Mouse (Mus musculus) T-cell, adult 2 months (primary cell): ENCODE results near the gene Lrrc37a.
"Not testable (repeated sequence)": the region's sequence is repeated elsewhere in the genome, so short reads cannot be mapped to it uniquely, and the experiment has no call there.

ENCODE experiments used
- DNase-seq: peaks from one replicate; pipeline ENCODE4 v3.0.0; 2022; ENCODE audit warnings: low spot score

Lrrc37a gene

DNA sequence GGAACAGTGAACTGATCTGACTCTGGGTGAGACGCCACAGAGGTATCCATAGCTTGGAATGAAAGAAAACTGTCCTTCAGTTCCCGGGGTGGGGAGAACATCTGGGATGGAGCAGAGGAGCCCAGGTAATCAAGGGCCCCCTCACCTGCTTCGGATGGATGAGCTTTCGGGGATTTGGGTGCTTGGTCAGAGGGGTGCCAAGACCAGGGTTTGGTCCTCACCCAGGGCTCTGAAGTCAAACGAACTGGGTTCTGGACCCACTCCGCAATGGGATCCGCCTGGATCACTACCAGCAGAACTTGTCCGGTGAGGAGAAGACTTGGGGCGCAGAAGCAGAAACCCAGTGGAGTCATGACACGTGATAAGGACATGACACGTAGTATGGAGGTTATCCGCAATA lies at the start of gene Lrrc37a:
Gene Lrrc37a (minus strand): TSS at position 101 of the 400 bp plus-strand sequence.
- no peak for DNase-seq

DNA sequence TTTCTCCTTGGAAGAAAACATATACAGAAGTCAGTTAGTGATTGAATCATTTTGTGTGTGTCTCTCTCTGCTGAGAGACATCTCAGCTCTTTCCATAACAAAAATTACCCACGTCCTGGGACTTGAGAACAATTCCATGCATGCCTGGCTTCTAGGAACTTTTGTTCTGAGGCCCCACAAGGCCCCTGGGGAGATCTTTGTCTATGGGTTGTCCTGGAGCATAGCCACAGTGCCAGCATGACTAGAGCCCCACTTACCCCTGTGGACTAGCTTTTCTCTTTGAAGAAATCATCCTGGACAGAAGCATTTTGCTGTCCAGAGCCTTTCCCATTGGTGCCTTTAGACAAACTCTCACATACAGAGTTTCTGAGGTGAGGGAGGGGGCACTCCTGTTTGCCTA lies 30.6 kb upstream of the Lrrc37a start:
- not testable (repeated sequence) for DNase-seq

DNA sequence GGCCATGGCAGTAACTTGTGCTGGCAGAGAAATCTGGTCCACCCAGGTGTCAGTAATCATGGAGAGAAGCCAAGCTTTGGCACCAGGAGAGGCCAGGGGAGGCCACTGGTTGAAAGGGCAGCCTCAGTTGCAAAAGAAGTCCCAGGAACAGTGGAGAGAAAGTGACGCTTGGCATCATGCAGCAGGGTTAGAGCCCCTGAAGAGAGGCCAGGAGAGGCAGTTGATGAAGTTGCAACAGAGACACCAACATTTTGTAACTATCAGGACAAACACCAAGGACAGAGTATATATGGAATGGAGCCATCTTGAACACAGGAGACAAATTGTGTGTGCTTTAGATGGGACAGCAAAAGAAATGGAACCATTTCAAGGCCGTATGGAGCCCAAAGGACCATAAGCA lies 7.7 kb upstream of the Lrrc37a start:
- DNase-seq: no peak

DNA sequence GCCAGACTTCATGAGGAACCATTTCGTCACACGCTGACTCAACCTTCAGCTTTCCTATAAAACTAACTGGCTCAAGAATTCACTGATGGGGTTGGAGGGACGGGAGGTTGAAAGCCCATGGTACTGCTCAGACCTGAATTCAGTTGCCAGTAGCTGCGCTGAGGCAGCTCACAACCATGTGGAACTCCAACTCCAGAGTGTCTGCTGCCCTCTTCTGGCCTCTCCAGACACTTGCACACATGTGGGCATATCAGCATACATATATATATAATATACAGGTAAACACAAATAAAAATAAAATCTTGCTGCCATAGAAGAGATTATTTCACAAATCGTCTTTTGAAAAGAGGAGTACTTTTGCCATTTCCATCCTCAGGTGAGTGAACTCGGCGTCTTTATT lies 40.0 kb downstream of the Lrrc37a start:
- DNase-seq: peak; percentile 4

DNA sequence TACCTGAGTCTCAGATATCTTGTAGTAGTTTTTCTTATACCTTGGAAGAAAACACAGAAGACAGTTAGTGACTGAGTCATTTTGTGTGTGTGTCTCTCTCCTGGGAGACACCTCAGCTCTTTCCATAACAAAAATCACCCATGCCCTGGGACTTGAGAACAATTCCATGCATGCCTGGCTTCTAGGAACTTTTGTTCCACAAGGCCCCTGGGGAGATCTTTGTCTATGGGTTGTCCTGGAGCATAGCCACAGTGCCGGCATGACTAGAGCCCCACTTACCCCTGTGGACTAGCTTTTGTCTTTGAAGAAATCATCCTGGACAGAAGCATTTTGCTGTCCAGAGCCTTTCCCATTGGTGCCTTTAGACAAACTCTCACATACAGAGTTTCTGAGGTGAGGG lies 53.3 kb downstream of the Lrrc37a start:
- not testable (repeated sequence) for DNase-seq

DNA sequence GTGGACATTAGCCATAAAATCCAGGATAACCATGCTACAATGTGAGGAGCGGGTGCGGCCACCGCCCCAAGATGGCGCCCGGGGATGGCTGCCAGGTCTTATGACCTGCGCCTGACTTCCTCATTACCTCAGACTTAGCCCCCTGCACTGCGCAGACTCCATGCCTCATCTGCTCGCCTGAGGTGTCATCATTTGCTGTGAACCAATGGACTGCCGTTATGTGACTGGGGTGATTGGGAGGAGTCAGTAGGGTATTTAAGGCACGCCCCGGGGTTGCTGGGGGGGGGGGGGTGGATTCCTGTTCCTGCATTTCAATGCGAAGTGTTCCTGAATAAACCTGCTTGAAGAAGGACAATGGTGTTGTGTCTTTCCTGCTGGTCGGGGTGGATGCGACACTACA lies 54.7 kb downstream of the Lrrc37a start:
- not testable (repeated sequence) for DNase-seq

DNA sequence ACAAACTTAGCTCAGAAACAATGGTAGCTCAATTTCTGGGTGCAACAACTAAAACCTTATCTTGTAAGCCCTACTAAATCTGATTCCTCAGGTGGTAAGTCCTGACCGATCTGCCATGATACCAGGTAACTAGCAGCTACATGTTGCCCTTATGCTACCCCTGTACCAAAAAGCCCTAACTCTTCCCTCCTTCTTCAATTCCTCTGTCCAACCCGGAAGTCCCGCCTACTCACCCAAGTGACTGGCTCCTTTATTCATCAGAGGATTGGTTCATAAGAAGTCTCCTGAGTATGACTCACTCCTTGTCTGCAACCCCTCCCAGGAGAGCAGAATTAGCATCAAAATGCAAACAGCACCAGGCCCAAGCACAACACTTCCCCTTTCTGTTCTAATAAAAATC lies 60.7 kb downstream of the Lrrc37a start:
- DNase-seq: no peak

DNA sequence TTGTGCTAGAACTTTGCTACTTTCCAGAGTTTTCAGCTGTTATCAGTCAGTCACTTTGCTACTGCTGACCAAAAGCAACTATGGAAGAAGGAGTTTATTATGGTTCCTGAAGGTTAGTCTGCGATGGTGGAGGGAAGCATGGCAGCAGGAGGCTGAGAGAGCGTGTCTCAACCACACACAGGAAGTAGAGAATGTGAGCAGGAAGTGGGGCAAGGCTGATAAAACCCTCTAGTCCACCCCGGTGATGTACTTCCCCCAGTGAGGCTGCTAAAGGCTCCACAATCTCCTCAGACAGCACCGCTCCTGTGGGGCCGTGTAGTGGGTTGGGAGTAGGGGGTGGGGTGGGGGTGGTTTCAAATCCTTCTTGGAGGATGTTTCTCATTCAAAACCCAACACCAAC lies 68.1 kb downstream of the Lrrc37a start:
- peak; percentile 12 for DNase-seq

DNA sequence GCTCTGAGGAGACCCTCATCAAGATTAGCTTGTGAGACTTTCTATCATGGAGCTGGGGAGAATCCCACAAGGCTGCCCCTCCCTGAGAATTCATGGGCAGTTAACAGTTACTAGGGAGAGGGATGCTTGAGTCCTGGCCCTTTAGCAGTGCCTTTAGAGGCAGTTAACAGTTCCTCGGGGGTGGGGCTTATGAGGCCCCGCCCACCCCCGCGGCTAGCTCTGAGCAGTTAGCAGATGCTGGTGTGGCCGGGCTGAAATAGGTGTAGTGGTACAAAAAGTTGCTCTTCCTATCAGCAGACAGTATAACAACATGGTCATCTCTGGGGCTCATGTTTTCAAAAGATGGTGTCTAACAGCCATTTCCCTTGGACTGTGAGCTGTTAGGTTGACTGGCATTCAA lies 79.4 kb downstream of the Lrrc37a start:
- DNase-seq: no peak

DNA sequence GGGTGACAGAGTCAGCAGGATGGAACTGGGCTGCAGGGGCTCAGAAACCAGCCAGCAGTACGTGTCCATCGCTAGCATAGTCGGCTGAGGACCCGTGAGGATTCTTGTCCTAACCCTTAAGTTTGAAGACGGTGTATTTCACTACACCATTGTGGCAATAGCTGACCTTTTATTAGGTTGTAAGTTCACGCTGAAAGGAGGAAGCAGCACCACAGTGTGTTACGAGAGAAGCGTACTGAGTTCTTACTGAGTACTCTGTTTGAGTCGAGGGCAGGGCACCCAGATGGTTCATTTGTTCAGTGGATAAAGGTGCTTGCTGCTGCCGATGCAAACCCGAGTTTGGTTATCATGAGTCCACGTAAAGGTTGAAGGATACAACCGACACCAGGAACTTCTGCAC lies 84.7 kb downstream of the Lrrc37a start:
- DNase-seq: no peak

DNA sequence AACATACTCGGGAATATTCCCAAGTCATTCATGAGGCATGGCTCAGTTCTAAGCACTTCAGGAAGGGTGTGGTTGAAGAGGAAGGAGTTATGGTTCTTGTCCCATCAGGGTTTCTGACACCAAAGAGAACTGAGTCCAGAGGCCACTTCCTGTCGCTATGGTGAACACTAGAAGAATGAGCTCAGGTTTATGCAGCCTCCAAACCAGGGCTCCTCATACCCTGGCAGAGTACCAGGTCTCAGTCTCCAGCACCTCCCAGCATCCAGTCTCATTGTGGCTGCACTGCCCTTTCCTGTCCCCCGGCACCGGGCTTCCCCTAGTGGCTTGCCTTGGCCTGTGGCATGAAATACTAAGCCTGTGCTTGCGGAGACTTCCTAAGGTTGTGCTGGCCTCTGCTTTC lies 85.2 kb downstream of the Lrrc37a start:
- DNase-seq: peak; percentile 18

DNA sequence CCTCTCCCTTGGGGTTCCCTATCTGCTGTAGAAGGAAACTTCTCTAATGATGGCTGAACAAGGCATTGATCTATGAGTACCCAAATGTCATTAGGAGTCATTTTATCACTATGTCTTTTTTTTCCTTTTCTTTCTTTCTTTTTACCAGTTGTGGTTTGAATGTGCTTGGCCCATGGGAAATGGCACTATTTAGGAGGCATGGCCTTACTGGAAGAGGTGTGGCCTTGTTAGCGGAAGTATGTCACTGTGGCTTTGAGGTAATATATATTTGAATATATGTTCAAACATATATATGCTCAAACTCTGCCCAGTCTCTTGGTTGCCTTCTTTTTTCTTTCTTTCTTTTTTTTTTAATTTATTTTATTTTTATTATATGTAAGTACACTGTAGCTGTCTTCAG lies 90.9 kb downstream of the Lrrc37a start:
- no peak for DNase-seq

DNA sequence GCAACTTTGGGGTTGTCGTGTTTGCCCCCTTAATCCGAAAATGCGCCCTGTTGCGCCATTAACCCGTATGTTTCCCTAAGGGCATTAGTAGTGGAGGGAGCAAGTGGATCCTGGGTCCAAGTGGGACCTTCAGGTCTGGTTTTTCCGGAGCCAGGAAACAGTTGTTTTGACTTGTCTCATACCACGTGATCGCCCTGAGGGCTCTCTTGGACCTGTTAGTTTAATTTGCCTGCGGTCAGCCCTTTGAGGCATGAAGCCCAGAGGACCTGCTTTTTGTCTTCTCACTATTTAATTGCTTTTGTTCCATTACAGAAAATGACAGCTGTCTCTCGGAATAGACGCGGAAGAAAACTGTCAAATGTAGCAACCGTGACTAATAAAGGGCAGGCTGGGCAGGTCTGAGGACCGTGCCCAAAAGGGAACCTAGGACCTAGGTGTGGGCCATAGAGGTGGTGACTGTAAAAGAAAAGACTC lies 91.4 kb downstream of the Lrrc37a start:
- peak; percentile 21 for DNase-seq

DNA sequence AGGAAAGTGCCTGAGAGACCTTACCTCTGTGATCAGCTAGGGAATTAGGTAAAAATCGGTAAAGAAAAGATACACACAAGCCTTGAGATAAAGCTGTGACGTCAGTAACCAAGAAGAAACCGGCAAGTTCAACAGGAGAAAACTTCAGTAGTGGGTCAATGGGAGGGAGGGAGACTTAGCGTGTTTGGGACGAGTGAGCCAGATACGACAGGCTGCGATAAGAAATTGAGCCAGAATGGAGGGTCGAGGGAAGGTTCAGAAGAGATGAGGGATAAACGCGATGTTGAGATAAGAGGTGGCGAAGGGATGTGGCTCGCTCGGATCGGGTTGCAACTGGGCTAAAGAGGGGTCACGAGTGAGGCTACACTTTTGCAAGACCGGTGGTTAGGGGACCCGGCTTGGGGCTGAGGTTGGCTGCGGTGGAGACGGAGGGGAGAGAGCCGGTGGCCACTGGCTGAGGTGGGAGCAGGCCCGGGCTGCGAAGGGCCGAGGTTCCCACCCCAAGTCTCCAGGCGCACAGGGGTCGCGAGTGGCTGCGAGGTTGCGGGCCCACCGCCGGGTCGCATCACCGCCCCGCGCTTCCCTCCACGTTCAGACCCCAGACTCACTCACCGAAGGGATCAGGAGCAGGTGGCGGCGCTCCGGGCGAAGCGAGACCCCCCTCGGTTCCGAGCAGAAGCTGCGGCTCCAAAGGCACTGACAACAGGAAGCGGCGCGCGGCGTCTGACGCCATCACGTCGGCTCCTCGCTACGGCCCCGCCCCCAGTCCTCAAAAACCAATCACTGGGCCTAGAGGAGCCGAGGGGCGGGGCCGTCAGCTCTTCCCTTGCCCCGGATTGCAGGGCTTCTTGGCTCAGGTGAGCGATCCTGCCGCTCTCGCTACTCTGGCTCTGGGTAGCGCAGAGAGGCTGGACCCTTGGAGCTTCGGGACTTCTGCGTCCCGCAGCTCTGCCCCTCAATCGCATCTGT lies 92.1 kb downstream of the Lrrc37a start, which contains the start of gene Plekhm1:
Gene Plekhm1 (minus strand): TSS at position 707 of the 969 bp plus-strand sequence.
- peak; percentile 97 for DNase-seq

DNA sequence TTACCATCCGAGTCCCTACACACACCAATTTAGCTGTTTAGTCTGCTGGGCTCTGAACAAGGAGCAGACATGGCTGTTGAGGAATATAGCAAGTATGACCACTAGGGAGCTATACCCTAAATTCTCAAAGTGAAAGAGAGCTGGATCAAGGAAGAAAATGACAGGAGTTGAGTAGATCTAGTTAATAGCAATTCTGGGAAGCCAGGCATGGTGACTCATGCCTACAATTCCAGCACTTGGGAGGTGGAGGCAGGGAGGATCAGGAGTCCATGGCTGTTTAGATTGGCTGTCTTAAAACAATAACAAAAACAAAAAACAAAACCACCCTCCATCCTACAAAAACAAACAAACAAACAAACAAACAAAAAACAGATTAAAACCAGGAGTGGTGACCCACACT lies 93.1 kb downstream of the Lrrc37a start:
- no peak for DNase-seq

DNA sequence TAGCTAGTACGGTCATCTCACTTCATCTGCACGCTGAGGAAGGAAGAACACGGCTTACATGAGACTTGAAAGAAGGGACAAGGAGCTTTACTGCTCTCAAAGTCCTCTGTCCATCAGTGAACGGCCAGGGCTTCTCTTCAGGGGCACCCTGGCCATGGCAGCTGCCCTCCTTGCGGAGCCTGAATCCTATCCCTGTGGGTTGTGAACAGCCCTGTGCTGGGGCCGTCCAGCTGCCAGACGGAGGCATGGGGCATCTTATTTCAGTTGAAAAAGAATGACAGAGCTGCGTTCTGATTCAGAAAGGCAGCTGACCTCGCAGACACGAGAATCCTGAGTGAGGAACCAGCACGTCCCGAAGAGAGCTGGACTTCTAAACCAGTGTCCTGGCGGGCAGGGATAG lies 95.5 kb downstream of the Lrrc37a start:
- DNase-seq: no peak

DNA sequence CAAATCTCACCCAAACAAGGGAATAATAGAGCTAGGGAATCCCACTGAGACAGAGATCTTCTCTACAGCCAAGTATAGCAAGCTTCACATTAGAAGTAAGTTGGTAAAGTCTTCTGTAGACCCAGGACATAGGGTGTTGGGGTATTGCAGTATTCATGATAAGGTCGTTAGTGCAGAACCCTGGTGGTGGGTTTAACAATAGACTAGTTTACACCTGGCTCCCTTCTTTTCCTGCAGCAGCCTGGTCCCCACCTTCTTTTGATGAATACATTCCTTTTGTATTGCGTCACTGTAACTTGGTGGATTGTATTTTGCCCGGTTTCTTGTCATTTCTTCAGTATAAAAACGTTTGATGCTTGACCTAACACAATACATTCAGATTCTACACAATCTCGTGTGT lies 97.3 kb downstream of the Lrrc37a start:
- not testable (repeated sequence) for DNase-seq

DNA sequence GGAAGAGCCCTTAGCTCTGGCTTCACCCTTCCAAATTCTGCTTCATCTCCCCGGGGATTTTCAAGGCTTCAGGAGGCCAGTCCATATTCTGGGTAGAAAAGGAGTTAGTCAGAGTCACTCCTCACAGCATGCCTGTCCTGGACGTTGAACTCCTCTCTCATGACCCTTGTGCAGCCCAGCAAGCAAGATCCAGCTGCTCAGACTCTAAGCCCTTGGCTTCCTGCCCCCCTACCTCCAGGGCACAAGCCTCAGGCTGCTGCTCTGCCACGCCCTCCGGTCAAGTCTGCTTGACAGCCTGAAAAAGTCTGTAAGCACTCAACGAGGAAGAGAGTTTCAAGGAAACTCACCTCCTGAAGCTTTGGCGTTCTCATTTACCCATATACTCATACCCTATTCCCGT lies 97.8 kb downstream of the Lrrc37a start:
- DNase-seq: no peak

DNA sequence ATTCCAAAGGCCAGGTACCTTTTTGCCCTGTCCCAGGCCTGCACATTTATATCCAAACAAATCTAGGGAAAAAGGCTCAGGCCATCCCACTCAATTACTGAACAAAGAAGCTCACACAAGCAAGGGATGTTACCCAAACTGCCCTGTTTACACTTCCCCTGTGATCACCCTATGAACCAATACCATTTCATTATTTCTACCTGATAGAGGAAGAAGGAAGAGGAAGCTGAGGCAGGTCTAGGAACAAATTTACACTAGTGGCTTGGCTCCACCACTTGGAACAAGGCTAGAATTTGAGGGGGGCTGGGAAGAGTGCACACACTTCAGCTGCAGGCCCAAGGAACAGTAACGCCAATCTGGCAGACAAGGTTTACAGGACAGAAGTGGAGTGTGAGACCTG lies 98.6 kb downstream of the Lrrc37a start:
- no peak for DNase-seq

DNA sequence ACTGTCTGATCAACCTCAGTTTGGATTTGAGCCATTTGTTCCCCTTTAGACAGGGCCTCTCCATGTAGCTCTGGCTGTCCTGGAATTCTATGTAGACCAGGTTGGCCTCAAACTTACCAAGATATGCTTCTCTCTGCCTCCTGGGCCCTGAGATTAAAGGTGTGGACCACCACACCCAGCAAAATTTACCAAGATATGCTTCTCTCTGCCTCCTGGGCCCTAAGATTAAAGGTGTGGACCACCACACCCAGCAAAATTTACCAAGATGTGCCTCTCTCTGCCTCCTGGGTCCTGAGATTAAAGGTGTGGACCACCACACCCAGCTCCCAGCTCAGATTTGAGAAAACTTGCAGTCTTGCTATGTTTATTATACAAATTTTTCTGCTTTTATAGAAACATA lies 99.8 kb downstream of the Lrrc37a start:
- DNase-seq: no peak

DNA sequence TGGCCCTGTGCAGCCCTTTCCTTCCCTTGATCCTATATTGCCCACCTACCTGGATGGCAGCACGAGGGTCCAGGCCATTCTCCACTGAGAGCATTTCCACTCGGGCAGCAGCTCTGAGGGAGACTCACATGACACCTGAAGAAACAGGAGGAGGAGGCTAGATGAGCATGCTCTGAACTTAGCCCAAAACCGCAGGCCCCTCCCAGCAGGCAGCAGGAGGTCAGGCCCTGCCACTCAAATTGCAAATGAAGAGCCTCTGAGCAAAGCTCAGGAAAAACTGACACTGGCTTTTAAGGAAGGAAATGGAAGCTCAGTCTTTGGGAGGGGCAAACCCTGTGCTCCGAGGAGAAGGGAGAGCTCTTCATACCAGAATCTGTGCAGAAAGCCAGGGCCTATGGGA lies 100.6 kb downstream of the Lrrc37a start:
- DNase-seq: no peak

DNA sequence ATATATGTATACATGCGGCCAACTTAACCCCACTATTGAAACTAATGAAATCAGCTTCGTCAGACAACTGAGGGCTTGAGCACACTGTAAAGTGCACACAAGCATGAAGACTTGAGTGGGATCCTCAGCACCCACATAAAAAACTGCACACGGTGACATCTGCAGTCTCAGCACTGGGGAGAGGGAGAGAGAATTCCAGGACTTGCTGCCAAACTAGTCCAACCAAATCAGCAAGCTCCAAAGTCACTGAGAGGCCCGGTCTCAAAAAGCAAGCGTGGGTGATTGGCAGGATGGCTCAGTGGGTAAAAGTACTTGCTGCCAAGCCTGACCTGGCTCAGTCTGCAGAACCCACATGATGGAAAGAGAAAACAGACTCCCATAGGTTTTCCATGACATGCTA lies 101.7 kb downstream of the Lrrc37a start:
- DNase-seq: no peak

DNA sequence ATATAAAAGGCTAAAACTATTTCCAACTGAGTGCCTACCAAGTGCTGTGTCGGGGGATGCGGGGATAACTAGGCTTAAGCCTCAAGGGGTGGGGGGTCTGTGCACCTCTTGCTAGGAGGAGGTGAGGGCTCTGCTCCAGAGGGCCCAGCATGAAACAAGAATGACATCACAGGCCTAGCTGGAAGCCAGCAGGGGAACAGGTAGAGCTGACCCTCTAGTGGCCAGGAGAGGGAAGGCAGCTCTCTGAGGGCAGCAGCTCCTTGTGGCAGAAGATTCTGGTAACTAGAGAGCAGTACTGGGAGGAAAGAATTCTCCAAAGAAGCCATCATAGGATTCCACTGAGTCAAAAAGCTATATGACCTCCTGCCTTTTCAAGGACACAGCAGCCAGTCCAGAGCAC lies 102.2 kb downstream of the Lrrc37a start:
- DNase-seq: peak; percentile 70
